Mouse (Mus musculus) embryonic fibroblast, embryonic 13.5 days (primary cell): ENCODE data around the gene Dnm3.

Source experiments
- CTCF ChIP-seq: IDR thresholded peaks from 2 replicates; pipeline ENCODE4 v1.5.1; 2011; ENCODE audit warnings: mild to moderate bottlenecking, control low read depth, low read length, moderate library complexity, borderline replicate concordance; ENCODE audit not compliant: insufficient read depth
- POLR2A ChIP-seq: IDR thresholded peaks from 2 replicates; pipeline ENCODE4 v1.6.1; 2011; ENCODE audit warnings: low read depth, mild to moderate bottlenecking, control low read depth, low read length, moderate library complexity

DNA sequence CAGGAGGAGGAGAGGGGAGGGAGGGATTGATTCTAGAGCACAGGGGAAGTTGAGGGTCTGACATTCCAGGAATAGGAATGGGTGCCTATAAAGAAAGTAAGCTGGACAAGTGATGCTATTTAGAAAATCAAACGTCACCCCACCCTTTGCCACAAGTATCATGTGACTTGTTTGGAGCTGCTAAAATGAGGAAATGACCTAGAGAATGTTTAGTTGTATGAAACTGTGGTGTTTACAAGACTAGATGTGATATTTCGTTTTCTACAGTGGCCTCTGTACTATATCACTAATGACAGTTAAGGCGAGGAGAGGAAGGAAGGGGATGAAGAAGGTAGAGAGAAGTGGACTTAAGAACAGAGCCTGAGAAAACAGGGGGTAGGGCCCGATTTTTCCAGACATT is 479.1 kb downstream of the Dnm3 start:
- TF ChIP-seq POLR2A (no peak), CTCF (no peak)
